Mouse (Mus musculus) stomach, postnatal 0 days (tissue): ENCODE data around the gene Hoxd12. TPM values are rescaled to one million over a fixed set of nuclear protein-coding genes. Genes with fewer than 3 reads are reported as not detected.

ENCODE experiments used
- ATAC-seq: fragments of 200-750 bp; cut with Nextera tagmentation; 2 replicates; pipeline ENCODE4 v1.8.0; 2017; ENCODE audit not compliant: low FRiP score, low TSS enrichment
- DNase-seq: peaks from one replicate; pipeline ENCODE4 v3.0.0-alpha.2; 2016; ENCODE audit warnings: low spot score
- H3K27ac ChIP-seq: fragments of 300-500 bp; sonication (generic); replicated peaks from 2 replicates; pipeline ENCODE4 v1.5.1; 2014; ENCODE audit warnings: mild to moderate bottlenecking, control low read depth
- H3K27me3 ChIP-seq: fragments of 300-500 bp; sonication (generic); 2 replicates; pipeline ENCODE4 v1.6.1; 2014; ENCODE audit warnings: low read length; ENCODE audit not compliant: control insufficient read depth, insufficient read depth
- H3K36me3 ChIP-seq: fragments of 300-500 bp; sonication (generic); 2 replicates; pipeline ENCODE4 v1.6.1; 2014; ENCODE audit warnings: low read length, mixed read lengths; ENCODE audit not compliant: control insufficient read depth, insufficient read depth
- H3K4me1 ChIP-seq: fragments of 300-500 bp; sonication (generic); replicated peaks from 2 replicates; pipeline ENCODE4 v1.6.1; 2014; ENCODE audit warnings: antibody characterized with exemption; ENCODE audit not compliant: control insufficient read depth, insufficient read depth
- H3K4me2 ChIP-seq: fragments of 300-500 bp; sonication (generic); replicated peaks from 2 replicates; pipeline ENCODE4 v1.6.1; 2014; ENCODE audit warnings: low read depth, mild to moderate bottlenecking, control low read depth, moderate library complexity
- H3K4me3 ChIP-seq: fragments of 300-500 bp; sonication (generic); 2 replicates; pipeline ENCODE4 v1.5.1; 2014; ENCODE audit warnings: low read depth, low read length, control low read depth
- H3K9ac ChIP-seq: fragments of 300-500 bp; sonication (generic); 2 replicates; pipeline ENCODE4 v1.6.1; 2014; ENCODE audit warnings: mild to moderate bottlenecking, low read length, control low read depth, mixed read lengths
- H3K9me3 ChIP-seq: fragments of 300-500 bp; sonication (generic); 2 replicates; pipeline ENCODE4 v1.6.1; 2016; ENCODE audit warnings: low read length; ENCODE audit not compliant: control insufficient read depth
- CTCF ChIP-seq: IDR thresholded peaks from 2 replicates; pipeline ENCODE4 v1.5.1; 2016; ENCODE audit warnings: antibody characterized with exemption, low read depth, mild to moderate bottlenecking, moderate library complexity
- EP300 ChIP-seq: optimal IDR thresholded peaks from 2 replicates; pipeline ENCODE3; 2016; ENCODE audit warnings: antibody characterized with exemption
- WGBS: fragments of 180-500 bp; shearing (Covaris S2); extraction: QIAGEN DNeasy Blood & Tissue Kit; methylation state at CpG from one replicate; pipeline ENCODE4 v1.1.7; 2014; 5-methylcytosine and 5-hydroxymethylcytosine counted together
- polyA plus RNA-seq: library from polyadenylated mRNA; unstranded; fragments of >200 nt; fragmentation: Nextera tagmentation; extraction: Ambion mirVana; gene quantifications from 2 replicates; pipeline ENCODE4 v1.2.1, GENCODE M21; 2015

The Hoxd12 gene
- polyA plus RNA-seq, 1 experiment from 2014 or later = not detected

DNA sequence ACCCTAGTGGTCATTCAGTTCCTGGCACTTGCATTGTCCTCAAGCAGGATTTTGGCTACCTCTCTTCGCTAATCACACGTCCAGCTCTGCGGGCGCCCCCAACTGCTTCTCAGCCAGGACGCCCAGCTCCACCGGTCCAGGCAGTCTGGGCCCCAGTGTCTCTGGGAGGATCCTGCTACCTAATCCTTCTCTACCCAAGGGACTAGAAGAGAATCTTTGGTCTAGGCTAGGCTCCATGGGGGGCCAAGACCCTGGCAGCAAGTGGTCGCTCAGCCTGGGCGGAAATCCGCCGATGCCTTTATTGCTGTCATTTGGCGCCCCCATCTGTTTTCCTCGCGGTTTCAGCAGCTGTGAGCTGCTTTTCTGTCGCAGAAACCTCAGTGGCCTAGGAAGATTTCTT, 13.1 kb upstream of the Hoxd12 start:
- ATAC-seq = no peak
- H3K4me2 ChIP-seq = peak overlapping the region; percentile 20; the same call in 1 of the 2 replicates
- TF ChIP-seq CTCF (peak; percentile 69), EP300 (no peak)
- peaks cover 56% of the 10 kb centered on the region for H3K27me3 ChIP-seq
- H3K4me3 ChIP-seq = 0 out of 2 replicates have a peak overlapping the region, but pooled peaks have one; percentile 8
- WGBS = 2% methylated on average over 14 of the region's 14 CpGs
- no peak overlapping the region for H3K27ac ChIP-seq
- no peaks in the 10 kb centered on the region for H3K36me3 ChIP-seq
- H3K4me1 ChIP-seq = no peaks in the 10 kb centered on the region
- H3K9me3 ChIP-seq = no peaks in the 10 kb centered on the region
- no peak overlapping the region for H3K9ac ChIP-seq
- DNase-seq = no peak

DNA sequence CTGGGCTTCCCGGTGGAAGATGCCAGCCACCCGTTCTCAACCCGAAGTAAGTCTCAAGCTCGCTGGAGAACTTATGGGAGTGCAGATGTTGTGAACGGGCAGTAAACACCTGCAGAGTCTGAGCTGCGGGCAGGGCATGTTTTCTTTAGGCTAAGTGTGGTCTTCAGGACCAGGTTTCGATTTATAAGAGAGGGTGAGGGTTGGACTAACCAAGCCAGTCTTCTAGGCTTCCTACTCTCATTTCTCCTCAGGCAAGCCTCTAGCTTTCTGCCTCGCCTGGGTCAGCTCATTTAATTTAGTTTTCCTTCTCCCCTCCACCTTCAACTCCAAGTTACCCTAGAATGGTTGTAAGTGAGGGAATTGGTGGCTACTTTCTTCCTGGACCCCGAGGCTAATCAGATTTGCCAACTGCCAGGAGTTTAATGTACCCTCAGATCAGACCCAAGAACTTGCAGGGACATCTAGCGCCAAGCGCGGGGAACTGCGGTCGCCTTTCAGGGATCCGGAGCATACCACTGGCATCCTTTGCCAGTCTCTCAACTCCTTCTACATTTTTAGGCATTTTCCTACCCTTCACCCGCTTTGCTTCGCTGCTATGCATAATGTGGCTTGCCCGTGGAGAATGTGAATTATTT, 11.4 kb upstream of the Hoxd12 start:
- WGBS = 4% methylated on average over 18 of the region's 18 CpGs
- Histone ChIP-seq H3K9ac (no peak overlapping the region), H3K4me1 (no peaks in the 10 kb centered on the region), H3K4me2 (no peak overlapping the region), H3K27ac (no peak overlapping the region), H3K9me3 (no peaks in the 10 kb centered on the region), H3K4me3 (no peak overlapping the region), H3K36me3 (no peaks in the 10 kb centered on the region), H3K27me3 (peaks cover 60% of the 10 kb centered on the region)
- ATAC-seq (no peak), DNase-seq (peak; percentile 49)
- TF ChIP-seq EP300 = no peak
- TF ChIP-seq CTCF = peak; percentile 80

DNA sequence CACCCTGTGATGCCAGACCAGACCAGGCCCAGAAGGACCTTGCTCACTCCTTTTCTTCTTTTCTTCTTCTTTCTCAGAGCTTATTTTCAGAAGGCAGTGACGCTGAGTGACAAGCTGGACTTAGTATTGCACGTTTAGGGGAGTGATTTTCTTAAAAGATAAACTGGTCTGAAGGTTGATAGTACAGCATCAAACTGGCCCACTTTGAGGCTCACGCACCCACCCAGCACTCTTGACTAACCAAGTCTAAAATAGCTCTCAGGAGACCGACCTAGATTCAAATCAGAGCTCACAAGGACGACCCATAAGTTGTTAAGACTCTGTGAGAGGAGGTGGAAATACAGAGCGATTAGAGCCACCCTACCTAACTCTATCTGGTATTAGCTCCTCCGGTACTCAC, 8.4 kb upstream of the Hoxd12 start:
- Histone ChIP-seq H3K4me3 (no peak overlapping the region), H3K4me2 (no peak overlapping the region), H3K36me3 (no peaks in the 10 kb centered on the region), H3K27ac (no peak overlapping the region), H3K9ac (no peak overlapping the region), H3K9me3 (no peaks in the 10 kb centered on the region), H3K27me3 (peaks cover 57% of the 10 kb centered on the region), H3K4me1 (no peaks in the 10 kb centered on the region)
- DNase-seq = no peak
- TF ChIP-seq CTCF = no peak
- TF ChIP-seq EP300 = no peak
- WGBS = 5% methylated on average over 7 of the region's 7 CpGs
- no peak for ATAC-seq

DNA sequence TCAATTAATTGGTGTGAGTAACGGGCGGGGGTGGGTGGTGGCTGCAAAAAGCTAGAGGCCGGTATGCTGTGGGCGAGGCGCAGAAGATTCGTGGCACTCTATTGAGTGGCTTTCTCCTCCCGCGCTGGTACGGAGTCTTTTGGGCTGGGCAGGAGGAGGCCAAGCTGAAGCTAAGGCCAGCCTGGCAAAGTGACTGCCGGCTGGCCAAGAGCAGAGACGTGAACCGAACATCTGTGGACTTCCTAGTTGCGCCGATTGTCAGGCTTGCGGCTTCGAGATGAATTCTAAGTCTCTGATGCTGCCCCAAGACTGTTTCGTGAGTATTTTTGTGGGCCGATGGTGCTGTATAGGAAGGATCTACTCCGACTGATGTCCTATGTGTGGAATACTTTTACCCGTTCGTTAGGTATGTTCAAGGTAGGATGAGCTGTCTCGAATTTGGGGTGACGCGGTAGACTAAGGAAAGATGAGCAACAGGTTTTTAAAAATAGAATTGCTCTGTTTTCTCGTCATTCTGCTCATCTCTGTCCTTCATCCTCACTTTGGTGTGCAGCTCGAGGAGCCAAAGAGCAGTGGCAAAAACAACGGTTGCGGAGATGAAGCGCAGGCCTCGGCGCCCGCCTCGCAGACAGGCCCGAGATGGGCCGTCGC, 7.5 kb upstream of the Hoxd12 start:
- Histone ChIP-seq H3K36me3 (no peaks in the 10 kb centered on the region), H3K27ac (no peak overlapping the region), H3K9me3 (no peaks in the 10 kb centered on the region), H3K9ac (no peak overlapping the region), H3K4me1 (no peaks in the 10 kb centered on the region), H3K27me3 (peaks cover 49% of the 10 kb centered on the region; the same call in 1 of the 2 replicates), H3K4me3 (peak overlapping the region; percentile 32; the same call in 1 of the 2 replicates), H3K4me2 (no peak overlapping the region; the same call in 1 of the 2 replicates)
- no peak for DNase-seq
- ATAC-seq = no peak
- WGBS = 2% methylated on average over 36 of the region's 36 CpGs
- TF ChIP-seq EP300 (no peak), CTCF (no peak)

- H3K27ac ChIP-seq = no peak within 1 kb of the TSS
- no peaks in the 10 kb centered on the region for H3K4me1 ChIP-seq
- DNase-seq = no peak
- under 1% methylated on average over 17 of the region's 51 CpGs for WGBS
- H3K9ac ChIP-seq = no peak within 1 kb of the TSS
- TF ChIP-seq EP300 (no peak), CTCF (no peak)
- H3K4me2 ChIP-seq = peak within 1 kb of the TSS; percentile 52
- ATAC-seq = peak; percentile 32; the same call in 1 of the 2 replicates
- H3K36me3 ChIP-seq = no peaks in the 10 kb centered on the region
- H3K27me3 ChIP-seq = peaks cover 54% of the 10 kb centered on the region; the same call in 1 of the 2 replicates
- H3K4me3 ChIP-seq = peak within 1 kb of the TSS; percentile 32
- H3K9me3 ChIP-seq = no peaks in the 10 kb centered on the region
Observed at GRCm38 (mm10) chr2:74667842-74668357, 6.9 kb upstream of the Hoxd12 start, which contains the start of gene Hoxd13. Gene Hoxd13, plus strand, starts transcription at chr2:74668310.
